Mouse (Mus musculus) embryonic facial prominence, embryonic 11.5 days (tissue): ENCODE data around the gene Ccdc88b. TPM values are rescaled to one million over a fixed set of nuclear protein-coding genes. Genes with fewer than 3 reads are reported as not detected.
A peak's percentile ranks its signal among the peaks of the same experiment; 100 is the strongest.

Source experiments
- ATAC-seq: fragments of 200-750 bp; cut with Nextera tagmentation; replicated peaks from 2 replicates; pipeline ENCODE4 v1.8.0; 2017; ENCODE audit warnings: low read depth; ENCODE audit not compliant: insufficient number of reproducible peaks, low FRiP score, low TSS enrichment
- DNase-seq: peaks from one replicate; pipeline ENCODE4 v3.0.0-alpha.2; 2015; ENCODE audit warnings: low spot score
- H3K27ac ChIP-seq: fragments of 300-500 bp; sonication (generic); replicated peaks from 2 replicates; pipeline ENCODE4 v1.5.1; 2014; ENCODE audit warnings: mild to moderate bottlenecking, low read depth, low read length, control low read depth
- H3K27me3 ChIP-seq: fragments of 300-500 bp; sonication (generic); 2 replicates; pipeline ENCODE4 v1.6.1; 2014; ENCODE audit warnings: mild to moderate bottlenecking, low read length, moderate library complexity, mixed read lengths; ENCODE audit not compliant: control insufficient read depth, insufficient read depth
- H3K36me3 ChIP-seq: fragments of 300-500 bp; sonication (generic); replicated peaks from 2 replicates; pipeline ENCODE4 v1.6.1; 2014; ENCODE audit warnings: low read depth, mild to moderate bottlenecking, low read length, moderate library complexity, mixed read lengths; ENCODE audit not compliant: control insufficient read depth, insufficient read depth
- H3K4me1 ChIP-seq: fragments of 300-500 bp; sonication (generic); 2 replicates; pipeline ENCODE4 v1.6.1; 2014; ENCODE audit warnings: low read length, mixed read lengths; ENCODE audit not compliant: control insufficient read depth, insufficient read depth
- H3K4me2 ChIP-seq: fragments of 300-500 bp; sonication (generic); 2 replicates; pipeline ENCODE4 v1.6.1; 2014; ENCODE audit warnings: low read depth, mild to moderate bottlenecking, control low read depth, low read length, moderate library complexity
- H3K4me3 ChIP-seq: fragments of 300-500 bp; sonication (generic); 2 replicates; pipeline ENCODE4 v1.5.1; 2014; ENCODE audit warnings: low read depth, low read length, control low read depth
- H3K9ac ChIP-seq: fragments of 300-500 bp; sonication (generic); replicated peaks from 2 replicates; pipeline ENCODE4 v1.6.1; 2014; ENCODE audit warnings: mild to moderate bottlenecking, control low read depth, low read length
- H3K9me3 ChIP-seq: fragments of 300-500 bp; sonication (generic); replicated peaks from 2 replicates; pipeline ENCODE4 v1.6.1; 2016; ENCODE audit warnings: mild to moderate bottlenecking, low read length, inconsistent platforms, mixed read lengths; ENCODE audit not compliant: control insufficient read depth
- WGBS: fragments of 180-500 bp; shearing (Covaris S2); extraction: QIAGEN DNeasy Blood & Tissue Kit; methylation state at CpG from one replicate; pipeline ENCODE4 v1.1.7; 2014; 5-methylcytosine and 5-hydroxymethylcytosine counted together
- polyA plus RNA-seq: library from polyadenylated mRNA; unstranded; fragments of >200 nt; fragmentation: Nextera tagmentation; extraction: Ambion mirVana; gene quantifications from 2 replicates; pipeline ENCODE4 v1.2.1, GENCODE M21; 2014

Gene Ccdc88b
- polyA plus RNA-seq, 1 experiment from 2014 or later: 0.39 TPM

GRCm38 (mm10) chr19:6830556-6831316 lies 27.3 kb downstream of the Ccdc88b start:
- H3K4me3 ChIP-seq: peak overlapping the region; percentile 29
- peaks cover 41% of the 10 kb centered on the region for H3K27me3 ChIP-seq
- H3K4me2 ChIP-seq: peak overlapping the region; percentile 62
- H3K36me3 ChIP-seq: no peaks in the 10 kb centered on the region
- H3K27ac ChIP-seq: no peak overlapping the region
- peak overlapping the region; percentile 32 for H3K9ac ChIP-seq
- peaks cover 13% of the 10 kb centered on the region for H3K4me1 ChIP-seq
- DNase-seq: no peak
- 2% methylated on average over 38 of the region's 38 CpGs for WGBS
- H3K9me3 ChIP-seq: no peaks in the 10 kb centered on the region
- ATAC-seq: no peak

GRCm38 (mm10) chr19:6829870-6830555 lies 28.0 kb downstream of the Ccdc88b start:
- ATAC-seq (no peak), DNase-seq (peak; percentile 54)
- no peak overlapping the region for H3K9ac ChIP-seq
- H3K4me3 ChIP-seq: peak overlapping the region; percentile 26
- H3K9me3 ChIP-seq: no peaks in the 10 kb centered on the region
- H3K36me3 ChIP-seq: no peaks in the 10 kb centered on the region
- peaks cover 41% of the 10 kb centered on the region for H3K27me3 ChIP-seq
- peak overlapping the region; percentile 62 for H3K4me2 ChIP-seq
- under 1% methylated on average over 48 of the region's 48 CpGs for WGBS
- H3K27ac ChIP-seq: no peak overlapping the region
- peaks cover 13% of the 10 kb centered on the region for H3K4me1 ChIP-seq

- Histone ChIP-seq H3K9me3 (no peaks in the 10 kb centered on the region), H3K4me2 (no peak overlapping the region), H3K36me3 (no peaks in the 10 kb centered on the region), H3K27ac (no peak overlapping the region), H3K4me3 (no peak overlapping the region), H3K27me3 (peaks cover 41% of the 10 kb centered on the region), H3K4me1 (peaks cover 13% of the 10 kb centered on the region), H3K9ac (no peak overlapping the region)
- DNase-seq: no peak
- no peak for ATAC-seq
- WGBS: 10% methylated on average over 3 of the region's 3 CpGs
Observed at GRCm38 (mm10) chr19:6829069-6829468, 28.9 kb downstream of the Ccdc88b start.

GRCm38 (mm10) chr19:6826601-6827000 lies 31.4 kb downstream of the Ccdc88b start:
- H3K27ac ChIP-seq: no peak overlapping the region
- no peaks in the 10 kb centered on the region for H3K36me3 ChIP-seq
- H3K27me3 ChIP-seq: peaks cover 34% of the 10 kb centered on the region

GRCm38 (mm10) chr19:6825384-6825783 lies 32.6 kb downstream of the Ccdc88b start:
- no peak for ATAC-seq
- Histone ChIP-seq H3K4me3 (no peak overlapping the region), H3K36me3 (no peaks in the 10 kb centered on the region), H3K27ac (no peak overlapping the region), H3K27me3 (peaks cover 22% of the 10 kb centered on the region), H3K4me2 (no peak overlapping the region), H3K4me1 (peaks cover 4% of the 10 kb centered on the region; the same call in 1 of the 2 replicates), H3K9me3 (no peaks in the 10 kb centered on the region), H3K9ac (no peak overlapping the region)
- DNase-seq: no peak
- 86% methylated on average over 6 of the region's 6 CpGs for WGBS

More at GRCm38 (mm10) chr19:6826601-6827000, 31.4 kb downstream of the Ccdc88b start:
- no peaks in the 10 kb centered on the region for H3K9me3 ChIP-seq
- WGBS: 69% methylated on average over 3 of the region's 3 CpGs
- no peak overlapping the region for H3K4me2 ChIP-seq
- DNase-seq: no peak
- no peak overlapping the region for H3K4me3 ChIP-seq
- ATAC-seq: no peak
- H3K9ac ChIP-seq: no peak overlapping the region
- peaks cover 13% of the 10 kb centered on the region for H3K4me1 ChIP-seq

GRCm38 (mm10) chr19:6820538-6821195 lies 37.3 kb downstream of the Ccdc88b start:
- WGBS: 83% methylated on average over 13 of the region's 13 CpGs
- no peaks in the 10 kb centered on the region for H3K36me3 ChIP-seq
- no peak overlapping the region for H3K4me2 ChIP-seq

GRCm38 (mm10) chr19:6819143-6819827 lies 38.7 kb downstream of the Ccdc88b start:
- no peak overlapping the region for H3K27ac ChIP-seq
- H3K4me2 ChIP-seq: no peak overlapping the region
- ATAC-seq (no peak), DNase-seq (no peak)
- H3K27me3 ChIP-seq: no peaks in the 10 kb centered on the region
- no peak overlapping the region for H3K9ac ChIP-seq
- no peaks in the 10 kb centered on the region for H3K4me1 ChIP-seq
- 48% methylated on average over 10 of the region's 10 CpGs for WGBS
- H3K36me3 ChIP-seq: no peaks in the 10 kb centered on the region
- no peak overlapping the region for H3K4me3 ChIP-seq
- no peaks in the 10 kb centered on the region for H3K9me3 ChIP-seq

More at GRCm38 (mm10) chr19:6820538-6821195, 37.3 kb downstream of the Ccdc88b start:
- H3K4me1 ChIP-seq: no peaks in the 10 kb centered on the region
- H3K9ac ChIP-seq: no peak overlapping the region
- no peaks in the 10 kb centered on the region for H3K27me3 ChIP-seq
- no peak for DNase-seq
- no peak for ATAC-seq
- H3K27ac ChIP-seq: no peak overlapping the region
- H3K9me3 ChIP-seq: no peaks in the 10 kb centered on the region
- H3K4me3 ChIP-seq: no peak overlapping the region
